Mouse (Mus musculus): ENCODE measurements at regions not wholly inside any gene's neighbourhood (a gene's known extent, or its start where the extent isn't known, plus 50 kb on each side); places are given as distances from the start of the nearest gene placed in this dataset.

GRCm38 (mm10) chr8:10690659-10691058 is 317.6 kb downstream of the Irs2 start:
- Histone ChIP-seq H3K4me3 (ENCODE audit: insufficient read depth, low read depth, low read length) (no peak overlapping the region), H3K36me3 (ENCODE audit: control insufficient read depth, insufficient read depth, low read length) (no peaks in the 10 kb centered on the region), H3K27ac (ENCODE audit: insufficient read depth, low read depth, low read length) (peak overlapping the region; percentile 70; the same call in 1 of the 2 replicates), H3K4me1 (ENCODE audit: control insufficient read depth, insufficient read depth, low read length) (peaks cover 9% of the 10 kb centered on the region; the same call in 1 of the 2 replicates), H3K27me3 (replicated peaks; ENCODE audit: control insufficient read depth, insufficient read depth, low read length) (no peaks in the 10 kb centered on the region)
- WGBS, result 94% methylated on average over 1 of the region's 1 CpGs
- no peak for TF ChIP-seq POLR2A (IDR thresholded peaks at IDR 0.05; ENCODE audit: low read depth, low read length)
- TF ChIP-seq CTCF (conservative IDR thresholded peaks at IDR 0.05; ENCODE audit: insufficient read depth, insufficient read length, low read depth, low read length), result no peak
- DNase-seq, result no peak

- Histone ChIP-seq H3K4me1 (ENCODE audit: control insufficient read depth, insufficient read depth, low read length) (peaks cover 9% of the 10 kb centered on the region; the same call in 1 of the 2 replicates), H3K27ac (ENCODE audit: insufficient read depth, low read depth, low read length) (peak overlapping the region; percentile 70), H3K27me3 (replicated peaks; ENCODE audit: control insufficient read depth, insufficient read depth, low read length) (no peaks in the 10 kb centered on the region), H3K36me3 (ENCODE audit: control insufficient read depth, insufficient read depth, low read length) (no peaks in the 10 kb centered on the region), H3K4me3 (ENCODE audit: insufficient read depth, low read depth, low read length) (no peak overlapping the region)
- WGBS, result 47% methylated on average over 12 of the region's 12 CpGs
- peak; percentile 57 for DNase-seq
- TF ChIP-seq POLR2A (IDR thresholded peaks at IDR 0.05; ENCODE audit: low read depth, low read length) (no peak), CTCF (conservative IDR thresholded peaks at IDR 0.05; ENCODE audit: insufficient read depth, insufficient read length, low read depth, low read length) (no peak)
These were observed 318.4 kb downstream of the Irs2 start for GRCm38 (mm10) chr8:10689881-10690280.

GRCm38 (mm10) chr8:10687867-10688561 is 320.2 kb downstream of the Irs2 start:
- TF ChIP-seq POLR2A (IDR thresholded peaks at IDR 0.05; ENCODE audit: low read depth, low read length) (no peak), CTCF (conservative IDR thresholded peaks at IDR 0.05; ENCODE audit: insufficient read depth, insufficient read length, low read depth, low read length) (no peak)
- no peak for DNase-seq
- H3K36me3 ChIP-seq (ENCODE audit: control insufficient read depth, insufficient read depth, low read length), result no peaks in the 10 kb centered on the region
- no peaks in the 10 kb centered on the region for H3K27me3 ChIP-seq (replicated peaks; ENCODE audit: control insufficient read depth, insufficient read depth, low read length)
- H3K27ac ChIP-seq (ENCODE audit: insufficient read depth, low read depth, low read length), result no peak overlapping the region
- peaks cover 9% of the 10 kb centered on the region; the same call in 1 of the 2 replicates for H3K4me1 ChIP-seq (ENCODE audit: control insufficient read depth, insufficient read depth, low read length)
- 49% methylated on average over 9 of the region's 9 CpGs for WGBS
- no peak overlapping the region for H3K4me3 ChIP-seq (ENCODE audit: insufficient read depth, low read depth, low read length)
